Mouse (Mus musculus) embryonic facial prominence, embryonic 15.5 days (tissue): ENCODE measurements around the gene Tbx6. TPM values are rescaled to one million over a fixed set of nuclear protein-coding genes. Genes with fewer than 3 reads are reported as not detected.

Source experiments
- ATAC-seq: fragments of 200-750 bp; cut with Nextera tagmentation; 2 replicates; pipeline ENCODE4 v1.8.0; 2017; ENCODE audit warnings: low read depth, moderate TSS enrichment; ENCODE audit not compliant: insufficient number of reproducible peaks, low FRiP score, low TSS enrichment
- H3K27ac ChIP-seq: fragments of 300-500 bp; sonication (generic); replicated peaks from 2 replicates; pipeline ENCODE4 v1.5.1; 2015; ENCODE audit warnings: mild to moderate bottlenecking, inconsistent platforms
- H3K27me3 ChIP-seq: fragments of 300-500 bp; sonication (generic); 2 replicates; pipeline ENCODE4 v1.6.1; 2015; ENCODE audit warnings: inconsistent platforms
- H3K36me3 ChIP-seq: fragments of 300-500 bp; sonication (generic); 2 replicates; pipeline ENCODE4 v1.6.1; 2015; ENCODE audit warnings: mild to moderate bottlenecking, inconsistent platforms
- H3K4me1 ChIP-seq: fragments of 300-500 bp; sonication (generic); 2 replicates; pipeline ENCODE4 v1.6.1; 2015; ENCODE audit warnings: inconsistent platforms
- H3K4me2 ChIP-seq: fragments of 300-500 bp; sonication (generic); replicated peaks from 2 replicates; pipeline ENCODE4 v1.6.1; 2015; ENCODE audit warnings: mild to moderate bottlenecking, inconsistent platforms
- H3K4me3 ChIP-seq: fragments of 300-500 bp; sonication (generic); replicated peaks from 2 replicates; pipeline ENCODE4 v1.5.1; 2015; ENCODE audit warnings: mild to moderate bottlenecking, inconsistent platforms
- H3K9ac ChIP-seq: fragments of 300-500 bp; sonication (generic); 2 replicates; pipeline ENCODE4 v1.6.1; 2015; ENCODE audit warnings: inconsistent platforms
- H3K9me3 ChIP-seq: fragments of 300-500 bp; sonication (generic); replicated peaks from 2 replicates; pipeline ENCODE4 v1.6.1; 2016; ENCODE audit warnings: inconsistent platforms
- WGBS: fragments of 180-500 bp; shearing (Covaris S2); methylation state at CpG from one replicate; pipeline ENCODE4 v1.1.7; 2015; 5-methylcytosine and 5-hydroxymethylcytosine counted together
- polyA plus RNA-seq: library from polyadenylated mRNA; unstranded; fragments of >200 nt; fragmentation: Nextera tagmentation; extraction: Ambion mirVana; gene quantifications from 2 replicates; pipeline ENCODE4 v1.2.1, GENCODE M21; 2015

The Tbx6 gene
- polyA plus RNA-seq: 0.71 and 0.81 TPM in 2 replicates

DNA sequence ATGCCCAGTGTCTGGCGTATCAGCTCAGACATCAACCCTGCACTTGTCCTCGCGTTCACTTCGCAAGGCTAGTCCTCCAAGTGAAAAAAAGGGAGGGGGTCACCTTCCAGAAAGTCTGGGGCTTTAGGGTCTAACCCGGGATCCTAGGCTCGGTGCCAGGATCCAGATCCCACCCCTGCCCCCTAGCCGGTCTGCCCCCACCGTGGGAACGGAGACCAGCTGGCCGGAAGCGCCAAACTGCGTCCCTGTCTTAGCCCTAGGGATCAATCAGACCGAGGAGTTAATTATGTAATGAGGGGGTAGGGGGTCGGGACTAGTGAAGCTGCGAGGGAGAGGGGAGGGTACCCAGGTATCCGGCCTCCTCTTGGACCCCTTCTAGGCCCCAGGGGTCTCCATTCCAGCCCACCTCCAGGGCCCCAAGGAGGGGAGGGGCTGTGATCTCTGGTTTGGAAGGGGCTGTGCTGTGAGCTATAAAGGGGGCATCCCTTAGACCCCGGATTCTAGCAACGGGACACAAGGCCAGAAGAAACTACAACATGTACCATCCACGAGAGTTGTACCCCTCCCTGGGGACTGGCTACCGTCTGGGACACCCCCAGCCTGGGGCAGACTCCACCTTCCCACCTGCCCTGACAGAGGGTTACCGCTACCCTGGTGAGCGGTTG, at the start of gene Tbx6:
TSS of gene Tbx6 (plus strand) at position 513 of the 665 bp plus-strand sequence.
- ATAC-seq: no peak
- peaks cover 33% of the 10 kb centered on the region for H3K36me3 ChIP-seq
- no peaks in the 10 kb centered on the region for H3K27me3 ChIP-seq
- H3K9me3 ChIP-seq: no peaks in the 10 kb centered on the region
- H3K9ac ChIP-seq: peak within 1 kb of the TSS; percentile 40
- peak within 1 kb of the TSS; percentile 48; the same call in 1 of the 2 replicates for H3K27ac ChIP-seq
- WGBS: 5% methylated on average over 22 of the region's 22 CpGs
- peaks cover 39% of the 10 kb centered on the region for H3K4me1 ChIP-seq
- peak within 1 kb of the TSS; percentile 90 for H3K4me2 ChIP-seq
- H3K4me3 ChIP-seq: peak within 1 kb of the TSS; percentile 47

- ATAC-seq: no peak
- Histone ChIP-seq H3K36me3 (no peaks in the 10 kb centered on the region), H3K9me3 (no peaks in the 10 kb centered on the region), H3K27me3 (no peaks in the 10 kb centered on the region), H3K9ac (no peak overlapping the region), H3K27ac (no peak overlapping the region), H3K4me1 (0 out of 2 replicates have a peak, but pooled peaks cover 1% of the 10 kb centered on the region), H3K4me3 (no peak overlapping the region), H3K4me2 (no peak overlapping the region)
- WGBS: 72% methylated on average over 8 of the region's 8 CpGs
Observed at GRCm38 (mm10) chr7:126736122-126736521, 45.2 kb upstream of the Tbx6 start.

DNA sequence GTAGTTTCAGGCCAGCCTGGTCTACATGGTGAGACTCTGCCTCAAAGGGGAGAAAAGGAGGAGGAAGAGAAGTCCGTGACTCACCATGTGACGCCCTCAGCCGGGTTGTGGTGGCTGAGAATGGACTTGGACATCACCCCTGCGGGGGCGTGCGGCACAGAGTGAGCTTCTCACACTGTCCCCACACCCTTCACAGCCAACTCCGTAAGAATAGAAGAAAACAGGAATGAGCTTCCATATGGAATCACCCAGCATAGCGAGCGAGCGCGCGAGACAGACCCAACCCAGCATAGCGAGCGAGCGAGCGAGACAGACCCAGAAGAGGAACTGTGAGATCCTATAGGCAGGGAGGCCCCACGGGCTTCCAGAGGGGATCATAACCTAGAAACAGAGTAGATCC, 41.7 kb upstream of the Tbx6 start:
- Histone ChIP-seq H3K4me2 (no peak overlapping the region), H3K4me1 (0 out of 2 replicates have a peak, but pooled peaks cover 3% of the 10 kb centered on the region), H3K4me3 (no peak overlapping the region), H3K27me3 (no peaks in the 10 kb centered on the region), H3K27ac (no peak overlapping the region), H3K36me3 (no peaks in the 10 kb centered on the region), H3K9me3 (no peaks in the 10 kb centered on the region), H3K9ac (no peak overlapping the region)
- 86% methylated on average over 17 of the region's 17 CpGs for WGBS
- ATAC-seq: no peak

- Histone ChIP-seq H3K36me3 (no peaks in the 10 kb centered on the region), H3K9ac (no peak overlapping the region), H3K4me3 (no peak overlapping the region), H3K9me3 (no peaks in the 10 kb centered on the region), H3K4me2 (no peak overlapping the region), H3K4me1 (0 out of 2 replicates have a peak, but pooled peaks cover 3% of the 10 kb centered on the region), H3K27me3 (no peaks in the 10 kb centered on the region), H3K27ac (no peak overlapping the region)
- no peak for ATAC-seq
- WGBS: 79% methylated on average over 13 of the region's 13 CpGs
Observed at GRCm38 (mm10) chr7:126740132-126740735, 41.0 kb upstream of the Tbx6 start.

GRCm38 (mm10) chr7:126740977-126741376, 40.3 kb upstream of the Tbx6 start:
- no peak overlapping the region for H3K9ac ChIP-seq
- 53% methylated on average over 5 of the region's 5 CpGs for WGBS
- H3K4me3 ChIP-seq: no peak overlapping the region
- no peaks in the 10 kb centered on the region for H3K36me3 ChIP-seq
- no peaks in the 10 kb centered on the region for H3K27me3 ChIP-seq
- H3K9me3 ChIP-seq: no peaks in the 10 kb centered on the region
- H3K27ac ChIP-seq: no peak overlapping the region
- H3K4me2 ChIP-seq: no peak overlapping the region
- ATAC-seq: no peak
- 0 out of 2 replicates have a peak, but pooled peaks cover 3% of the 10 kb centered on the region for H3K4me1 ChIP-seq

GRCm38 (mm10) chr7:126741452-126741851, 39.8 kb upstream of the Tbx6 start:
- H3K9ac ChIP-seq: no peak overlapping the region
- ATAC-seq: no peak
- H3K27ac ChIP-seq: no peak overlapping the region
- H3K9me3 ChIP-seq: no peaks in the 10 kb centered on the region
- H3K4me1 ChIP-seq: peaks cover 3% of the 10 kb centered on the region; the same call in 1 of the 2 replicates
- H3K4me2 ChIP-seq: no peak overlapping the region
- H3K36me3 ChIP-seq: no peaks in the 10 kb centered on the region
- 83% methylated on average over 5 of the region's 5 CpGs for WGBS
- no peaks in the 10 kb centered on the region for H3K27me3 ChIP-seq
- H3K4me3 ChIP-seq: no peak overlapping the region

GRCm38 (mm10) chr7:126741964-126742482, 39.3 kb upstream of the Tbx6 start:
- no peak overlapping the region for H3K27ac ChIP-seq
- no peak overlapping the region for H3K4me3 ChIP-seq
- H3K36me3 ChIP-seq: no peaks in the 10 kb centered on the region
- WGBS: 89% methylated on average over 13 of the region's 13 CpGs
- H3K27me3 ChIP-seq: no peaks in the 10 kb centered on the region
- no peak overlapping the region for H3K9ac ChIP-seq
- H3K9me3 ChIP-seq: no peaks in the 10 kb centered on the region
- H3K4me1 ChIP-seq: peaks cover 3% of the 10 kb centered on the region; the same call in 1 of the 2 replicates
- H3K4me2 ChIP-seq: no peak overlapping the region
- no peak for ATAC-seq

DNA sequence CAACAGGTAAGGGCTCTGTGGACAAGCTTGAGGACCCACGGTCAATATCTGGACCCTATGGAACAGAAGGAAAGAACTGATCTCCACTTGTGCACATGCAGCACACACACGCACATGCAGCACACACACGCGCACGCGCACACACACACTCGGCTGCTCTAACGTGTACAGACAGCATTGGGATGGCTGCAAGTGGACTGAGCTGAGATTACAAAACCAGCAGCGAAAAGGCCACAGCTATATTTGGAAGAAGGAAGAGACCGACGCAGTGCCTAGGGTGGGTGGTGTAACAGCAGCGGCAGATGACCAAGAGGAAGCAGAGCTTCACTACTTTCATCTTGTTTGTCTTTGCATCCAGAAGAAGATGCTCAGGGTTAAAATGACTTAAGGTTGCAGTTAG, 35.2 kb upstream of the Tbx6 start:
- no peaks in the 10 kb centered on the region for H3K27me3 ChIP-seq
- no peak overlapping the region for H3K4me2 ChIP-seq
- H3K27ac ChIP-seq: no peak overlapping the region
- H3K9ac ChIP-seq: no peak overlapping the region
- H3K36me3 ChIP-seq: no peaks in the 10 kb centered on the region
- H3K4me3 ChIP-seq: no peak overlapping the region
- 87% methylated on average over 12 of the region's 12 CpGs for WGBS
- H3K4me1 ChIP-seq: peaks cover 8% of the 10 kb centered on the region
- H3K9me3 ChIP-seq: no peaks in the 10 kb centered on the region
- no peak for ATAC-seq

- 26% methylated on average over 6 of the region's 6 CpGs for WGBS
- H3K27ac ChIP-seq: no peak overlapping the region
- no peak overlapping the region for H3K4me3 ChIP-seq
- ATAC-seq: no peak
- H3K9ac ChIP-seq: no peak overlapping the region
- no peaks in the 10 kb centered on the region for H3K9me3 ChIP-seq
- H3K36me3 ChIP-seq: no peaks in the 10 kb centered on the region
- H3K4me2 ChIP-seq: no peak overlapping the region
- H3K27me3 ChIP-seq: no peaks in the 10 kb centered on the region
- H3K4me1 ChIP-seq: peaks cover 6% of the 10 kb centered on the region
Observed at GRCm38 (mm10) chr7:126746798-126747197, 34.5 kb upstream of the Tbx6 start.

DNA sequence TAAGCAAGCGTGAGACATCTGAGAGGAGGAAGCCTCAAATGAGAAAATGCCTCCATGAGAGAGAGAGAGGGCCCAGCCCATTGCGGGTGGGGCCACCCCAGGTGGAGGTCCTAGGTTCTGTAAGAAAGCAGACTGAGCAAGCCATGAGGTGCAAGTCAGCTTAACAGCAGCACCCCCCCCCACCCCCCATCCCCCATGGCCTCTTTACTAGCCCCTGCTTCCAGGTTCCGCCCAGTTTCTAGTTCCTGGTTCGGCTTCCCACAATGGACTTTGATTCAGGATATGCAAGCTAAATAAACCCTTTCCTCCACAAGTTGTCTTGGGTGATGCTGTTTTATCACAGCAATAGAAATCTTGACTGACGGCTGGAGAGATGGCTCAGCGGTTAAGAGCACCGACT, 32.5 kb upstream of the Tbx6 start:
- ATAC-seq: no peak

GRCm38 (mm10) chr7:126749582-126750343, 31.5 kb upstream of the Tbx6 start:
- no peaks in the 10 kb centered on the region for H3K36me3 ChIP-seq
- no peak overlapping the region for H3K4me3 ChIP-seq
- ATAC-seq: no peak
- H3K9me3 ChIP-seq: no peaks in the 10 kb centered on the region
- no peak overlapping the region for H3K4me2 ChIP-seq
- peaks cover 10% of the 10 kb centered on the region for H3K4me1 ChIP-seq
- H3K27ac ChIP-seq: no peak overlapping the region
- no peaks in the 10 kb centered on the region for H3K27me3 ChIP-seq
- no peak overlapping the region for H3K9ac ChIP-seq
- WGBS: 92% methylated on average over 17 of the region's 17 CpGs

More for the DNA sequence above, 32.5 kb upstream of the Tbx6 start:
- no peak overlapping the region for H3K4me2 ChIP-seq
- no peaks in the 10 kb centered on the region for H3K36me3 ChIP-seq
- no peak overlapping the region for H3K4me3 ChIP-seq
- H3K9me3 ChIP-seq: no peaks in the 10 kb centered on the region
- no peaks in the 10 kb centered on the region for H3K27me3 ChIP-seq
- peaks cover 6% of the 10 kb centered on the region for H3K4me1 ChIP-seq
- no peak overlapping the region; the same call in 1 of the 2 replicates for H3K9ac ChIP-seq
- H3K27ac ChIP-seq: no peak overlapping the region
- 70% methylated on average over 7 of the region's 7 CpGs for WGBS
